9 mouse cellular contexts compared by ENCODE assay signal in the genomic region with DNA sequence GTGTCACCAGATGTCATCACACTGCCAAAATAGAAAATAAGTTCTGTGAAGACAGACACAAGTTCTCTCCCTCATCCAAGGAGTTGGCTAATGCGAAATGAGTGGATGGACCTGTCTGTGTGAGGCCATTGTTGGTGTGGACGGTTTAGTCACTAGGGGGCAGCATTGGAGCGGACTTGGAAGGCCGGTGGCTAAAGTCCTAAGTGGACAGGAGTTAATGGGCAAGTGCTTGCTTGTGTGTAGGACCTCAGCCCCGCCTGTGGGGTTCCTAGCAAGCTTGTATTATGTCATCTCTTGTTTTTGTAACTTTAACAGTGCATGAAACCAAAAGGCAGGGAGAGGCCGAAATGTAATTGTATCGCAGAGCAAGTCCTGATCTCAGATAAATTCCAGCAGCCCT. TPM values are rescaled to one million over a fixed set of nuclear protein-coding genes. Genes with fewer than 3 reads are reported as not detected.
A peak's percentile ranks its signal among the peaks of the same experiment; 100 is the strongest.
DNase-seq lines count a peak whose midpoint lies in the region; ATAC-seq and TF ChIP-seq lines count a peak whose summit lies in the region.
"Had no signal": no experiment of that assay in that cellular context is flagged by ENCODE, and none has a peak within 500 bp of the region (broad histone marks: within the 10 kb centered on the region; RNA-seq: fewer than 3 reads in every experiment).

No protein-coding gene starts in this region.

- no peaks in the 10 kb centered on the region for H3K9me3 ChIP-seq in forebrain, embryonic 16.5 days (ENCODE audit: control insufficient read depth, low read length)
- H3K9me3 ChIP-seq in lung, postnatal 0 days (ENCODE audit: low read length), result no peaks in the 10 kb centered on the region
- H3K9me3 ChIP-seq: limb, embryonic 15.5 days had no signal

- H3K27me3 ChIP-seq in forebrain, embryonic 16.5 days (replicated peaks; ENCODE audit: control insufficient read depth, insufficient read depth, low read length), result no peaks in the 10 kb centered on the region
- no peaks in the 10 kb centered on the region for H3K27me3 ChIP-seq in lung, postnatal 0 days (replicated peaks; ENCODE audit: insufficient read depth, low read length)
- H3K27me3 ChIP-seq: limb, embryonic 15.5 days had no signal

- H3K4me1 ChIP-seq in forebrain, embryonic 16.5 days (replicated peaks; ENCODE audit: control insufficient read depth, insufficient read depth, low read length), result no peaks in the 10 kb centered on the region
- no peaks in the 10 kb centered on the region for H3K4me1 ChIP-seq in lung, postnatal 0 days (ENCODE audit: insufficient read depth, low read depth, low read length)

- no peak overlapping the region for H3K4me3 ChIP-seq in forebrain, embryonic 16.5 days (replicated peaks; ENCODE audit: low read length)
- H3K4me3 ChIP-seq in layer of hippocampus, adult 2 months, result no peak overlapping the region
- no peak overlapping the region for H3K4me3 ChIP-seq in lung, postnatal 0 days (ENCODE audit: low read depth, low read length)
- H3K4me3 ChIP-seq: limb, embryonic 15.5 days had no signal

- TF ChIP-seq EP300 in lung, postnatal 0 days (IDR thresholded peaks at IDR 0.05), result no peak

- no peak overlapping the region for H3K9ac ChIP-seq in forebrain, embryonic 16.5 days (replicated peaks; ENCODE audit: low read depth, low read length)
- H3K9ac ChIP-seq in lung, postnatal 0 days (replicated peaks; ENCODE audit: low read depth), result no peak overlapping the region
- H3K9ac ChIP-seq: limb, embryonic 15.5 days had no signal

- no peak overlapping the region for H3K27ac ChIP-seq in forebrain, embryonic 16.5 days (ENCODE audit: low read length)
- H3K27ac ChIP-seq in layer of hippocampus, adult 2 months, result peak overlapping the region; percentile 32; the same call in 1 of the 2 replicates
- H3K27ac ChIP-seq in lung, postnatal 0 days (ENCODE audit: low read length), result no peak overlapping the region
- H3K27ac ChIP-seq: limb, embryonic 15.5 days had no signal

- DNase-seq in ES-CJ7 (ENCODE audit: low read depth, low spot score), result peak; percentile 71
- DNase-seq in cerebellum, adult 11 months, result peak; percentile 87
- DNase-seq in heart, postnatal 4 days, result peak; percentile 95
- DNase-seq in layer of hippocampus, adult 2 months (ENCODE audit: low spot score in 2 of 2), result peak; percentile 76 to 87
- peak; percentile 96 for DNase-seq in lung, postnatal 0 days (ENCODE audit: low spot score)
- peak; percentile 95 for DNase-seq in retina, embryonic 14.5 days (ENCODE audit: low spot score)
- peak; percentile 62 for DNase-seq in urinary bladder, adult 2 months (ENCODE audit: low spot score)

- H3K4me2 ChIP-seq in forebrain, embryonic 16.5 days (ENCODE audit: low read length), result no peak overlapping the region
- H3K4me2 ChIP-seq in lung, postnatal 0 days (replicated peaks; ENCODE audit: low read depth, low read length), result no peak overlapping the region
- H3K4me2 ChIP-seq: limb, embryonic 15.5 days had no signal

- no peaks in the 10 kb centered on the region for H3K36me3 ChIP-seq in forebrain, embryonic 16.5 days (ENCODE audit: control insufficient read depth, insufficient read depth)
- H3K36me3 ChIP-seq in lung, postnatal 0 days (ENCODE audit: insufficient read depth, low read length), result no peaks in the 10 kb centered on the region; the same call in 1 of the 2 replicates
- H3K36me3 ChIP-seq: limb, embryonic 15.5 days had no signal

- WGBS in forebrain, embryonic 16.5 days, result 27% methylated on average over 7 of the region's 7 CpGs
- WGBS in lung, postnatal 0 days, result 18% methylated on average over 7 of the region's 7 CpGs

- peak; percentile 62; the same call in 1 of the 2 replicates for ATAC-seq in forebrain, embryonic 16.5 days
- peak; percentile 81 for ATAC-seq in lung, postnatal 0 days

- peak; percentile 93 for TF ChIP-seq CTCF in layer of hippocampus, adult 2 months (conservative IDR thresholded peaks at IDR 0.05)
- TF ChIP-seq CTCF in lung, postnatal 0 days (IDR thresholded peaks at IDR 0.05), result peak; percentile 97

RNA-seq across cellular contexts. Expression of gene Vwa2, which starts 45.6 kb away (rescaled TPM):
- polyA plus RNA-seq in forebrain, embryonic 16.5 days (2015; fragmentation: Nextera tagmentation; extraction: Ambion mirVana), result 0.34 and 0.35 TPM in 2 replicates
- total RNA-seq in heart, postnatal 4 days (2021), result not detected
- total RNA-seq in layer of hippocampus, adult 2 months (2021), result not detected
- polyA plus RNA-seq in lung, postnatal 0 days (2015; fragmentation: Nextera tagmentation; extraction: Ambion mirVana), result 0.48 and 0.63 TPM in 2 replicates
- 0.01 TPM in 1 of 2 replicates, not detected in the other for polyA plus RNA-seq in urinary bladder, adult 2 months (2012; rRNA removed)
